Mouse (Mus musculus): Measurements from ENCODE around the gene Slc35g3.

GRCm38 (mm10) chr11:69766872-69767624 is 5.3 kb upstream of the Slc35g3 start:
- no peak for TF ChIP-seq CTCF (IDR thresholded peaks at IDR 0.05; ENCODE audit: insufficient read depth, low read depth, low read length)
- no peak for TF ChIP-seq POLR2A (IDR thresholded peaks at IDR 0.05; ENCODE audit: insufficient read depth, low read depth, low read length)
